Mouse (Mus musculus): ENCODE measurements at regions not wholly inside any gene's neighbourhood (a gene's known extent, or its start where the extent isn't known, plus 50 kb on each side); places are given as distances from the start of the nearest gene placed in this dataset.
A peak's percentile ranks its signal among the peaks of the same experiment; 100 is the strongest.

DNA sequence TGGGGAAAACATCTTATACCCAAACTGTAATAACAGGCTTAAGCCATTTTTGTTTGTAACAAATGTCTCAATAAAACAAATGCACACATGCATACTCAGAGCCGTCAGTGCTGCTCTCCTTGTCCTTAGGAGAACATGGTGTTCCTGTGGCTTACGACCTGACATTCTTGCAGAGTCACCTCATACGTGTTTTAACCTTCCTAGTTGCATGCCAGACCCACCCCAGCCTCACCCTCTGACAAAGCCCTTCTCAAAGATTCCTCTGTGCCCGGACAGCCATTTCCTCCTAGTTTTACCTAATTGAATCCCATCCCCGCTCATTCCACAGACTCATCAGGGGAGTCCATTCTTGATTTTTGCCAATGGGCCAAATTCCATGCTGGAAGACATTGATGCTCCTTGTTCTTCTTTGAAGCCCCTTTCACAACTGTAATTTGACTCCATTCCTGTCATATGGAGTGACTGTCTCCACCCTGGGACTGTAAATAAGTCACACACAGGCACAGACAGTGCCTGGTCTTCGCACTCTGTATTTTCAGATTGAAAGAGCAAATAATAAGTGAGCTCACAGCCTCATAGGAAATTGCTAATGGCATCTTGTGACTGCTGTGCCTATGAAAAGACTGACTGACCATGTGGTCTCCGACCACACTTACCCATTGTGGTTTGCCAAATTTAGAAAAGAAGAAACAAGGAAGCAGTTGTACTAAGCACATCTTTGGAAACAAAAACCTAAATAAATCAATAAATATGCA is 206.6 kb upstream of the Gmds start:
- no peak for DNase-seq (ENCODE audit: low spot score in 2 of 2)

DNA sequence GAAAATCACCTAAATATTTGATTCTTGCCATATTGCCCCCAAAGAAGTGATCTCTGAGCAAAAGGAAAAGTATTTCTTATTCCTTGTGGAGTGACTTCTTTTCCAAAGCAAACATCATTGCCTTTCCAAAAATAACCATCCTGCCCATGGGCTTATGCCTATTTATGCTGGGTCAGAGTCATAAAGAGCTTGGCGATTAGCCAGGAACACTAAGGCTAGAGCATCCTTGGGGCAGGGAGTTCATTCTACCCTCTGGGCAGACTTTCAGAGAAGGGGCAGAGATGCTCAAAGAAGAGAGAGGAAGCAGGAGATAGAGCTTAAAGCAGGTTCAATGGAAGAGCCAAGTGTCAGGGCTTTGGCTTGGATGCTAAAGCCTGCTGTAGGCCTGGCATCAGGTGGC is 203.1 kb upstream of the Gmds start:
- DNase-seq (ENCODE audit: low spot score in 2 of 2) = no peak

DNA sequence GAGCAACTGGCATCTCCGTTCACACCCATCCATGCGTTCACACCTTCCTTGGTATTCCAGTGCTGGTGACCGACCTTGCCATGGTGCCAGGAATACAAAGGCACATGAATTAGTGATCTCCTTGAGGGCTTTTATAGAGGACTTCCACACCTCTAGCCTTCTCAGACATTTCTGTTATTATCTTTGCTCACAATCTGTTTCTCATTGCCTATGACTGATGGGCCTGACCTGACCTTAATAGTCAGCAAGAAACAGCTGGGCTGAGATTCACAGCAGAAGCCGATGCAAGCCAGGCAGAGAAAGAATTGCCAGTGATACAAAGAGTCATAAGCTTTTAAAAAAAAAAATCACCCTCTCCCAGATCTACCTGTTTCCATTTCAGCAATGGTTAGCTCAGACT is 197.7 kb upstream of the Gmds start:
- no peak for DNase-seq (ENCODE audit: low spot score in 2 of 2)

DNA sequence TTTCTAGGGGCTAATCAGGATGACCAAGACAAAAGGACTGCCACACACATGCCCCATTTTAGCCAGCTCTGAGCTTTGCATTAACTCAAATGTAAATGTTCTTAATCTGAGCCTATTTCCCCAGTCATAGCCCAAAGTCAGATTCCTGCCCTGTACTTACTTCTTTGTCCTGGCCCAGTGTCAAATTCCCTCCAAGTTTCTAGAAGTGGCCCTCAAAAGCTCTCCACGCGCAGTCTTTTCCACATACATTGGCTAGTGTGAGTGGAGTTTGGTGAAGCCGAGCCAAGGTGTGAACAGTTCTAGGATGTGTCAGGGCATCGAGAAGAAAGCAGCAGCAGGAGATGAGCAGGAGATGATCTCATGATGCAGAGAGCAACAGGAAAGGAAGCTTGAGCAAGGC is 197.1 kb upstream of the Gmds start:
- DNase-seq (ENCODE audit: low spot score in 2 of 2) = no peak

DNA sequence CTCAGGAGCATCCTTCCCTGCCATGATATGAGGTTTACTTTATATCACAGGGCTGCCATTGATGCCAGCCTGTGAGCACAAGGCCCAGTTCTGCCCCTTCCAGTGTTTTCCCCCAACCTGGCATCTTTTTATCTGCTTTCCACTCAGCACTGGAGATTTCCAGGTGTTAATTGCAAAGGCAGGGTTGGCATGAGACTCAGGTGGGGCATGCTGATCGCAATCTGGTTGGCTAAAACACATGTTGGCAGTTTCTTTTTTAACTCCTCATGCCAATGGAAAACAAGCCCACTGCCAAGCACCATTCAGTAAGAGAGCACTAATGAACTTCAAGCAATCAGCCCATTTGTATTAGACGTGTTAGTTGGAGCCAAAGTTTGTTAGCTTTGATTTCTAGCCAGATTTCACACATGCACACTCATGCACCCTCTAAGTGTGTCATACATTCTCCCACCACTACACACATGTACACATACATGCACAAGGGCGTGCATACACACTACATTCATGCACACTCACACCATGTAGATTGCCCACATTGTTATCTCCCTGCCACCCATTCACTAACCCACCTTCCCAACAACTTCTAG is 192.5 kb upstream of the Gmds start:
- no peak for DNase-seq (ENCODE audit: low spot score in 2 of 2)

DNA sequence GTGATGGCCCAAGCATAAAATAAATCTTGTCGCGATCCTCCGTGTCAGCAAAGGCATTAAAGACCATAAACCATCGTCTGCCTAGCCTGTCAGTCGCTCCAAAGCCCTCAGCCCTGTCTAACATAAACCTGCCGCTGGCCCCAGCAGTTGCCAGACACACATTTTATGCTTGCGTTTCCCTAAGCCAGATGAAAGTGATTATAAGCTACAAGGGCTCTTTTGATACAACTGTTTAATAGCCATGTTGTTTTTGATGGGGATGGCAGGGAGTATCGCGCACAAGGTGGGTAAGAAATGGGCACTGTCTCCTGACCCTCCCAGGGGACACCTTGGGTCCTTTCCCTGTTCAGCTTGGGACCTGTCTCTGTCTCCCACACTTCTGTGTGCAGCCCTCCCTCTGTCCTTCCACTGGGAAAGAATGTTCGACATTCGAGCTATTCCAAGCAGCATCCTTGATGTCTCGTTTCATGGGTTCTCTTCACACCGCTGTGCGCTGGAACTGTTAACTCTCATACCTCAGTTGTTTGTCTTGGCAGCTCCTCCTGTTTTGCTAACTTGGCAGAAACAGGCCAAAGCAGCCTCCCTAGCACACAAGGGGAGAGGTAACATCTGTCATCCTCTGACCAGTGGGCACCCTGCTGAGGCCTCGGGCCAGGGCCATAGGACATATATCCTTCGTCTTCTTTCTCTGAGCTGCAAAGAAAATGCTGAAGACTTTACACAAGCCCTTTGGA is 180.2 kb upstream of the Gmds start:
- no peak for DNase-seq (ENCODE audit: low spot score in 2 of 2)

DNA sequence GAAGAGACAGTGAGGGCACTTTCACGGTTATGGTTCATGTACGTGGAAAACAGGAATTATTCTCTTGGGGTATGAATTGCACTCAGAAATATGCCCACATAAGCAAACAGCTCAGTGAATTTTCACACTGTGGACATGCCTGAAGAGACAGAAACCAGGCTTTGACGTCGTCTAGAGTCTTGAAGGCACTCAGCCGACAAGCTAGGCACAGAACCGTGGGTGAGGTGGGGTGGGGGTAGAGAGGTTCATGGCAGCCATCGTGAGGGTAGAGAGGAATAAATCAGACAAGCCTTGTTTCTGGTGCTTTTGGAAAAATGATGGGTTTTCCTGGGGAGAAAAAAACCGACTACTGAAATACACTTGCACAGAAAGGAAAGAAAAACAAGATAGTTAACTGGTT is 179.0 kb upstream of the Gmds start:
- DNase-seq (ENCODE audit: low spot score in 2 of 2) = no peak

DNA sequence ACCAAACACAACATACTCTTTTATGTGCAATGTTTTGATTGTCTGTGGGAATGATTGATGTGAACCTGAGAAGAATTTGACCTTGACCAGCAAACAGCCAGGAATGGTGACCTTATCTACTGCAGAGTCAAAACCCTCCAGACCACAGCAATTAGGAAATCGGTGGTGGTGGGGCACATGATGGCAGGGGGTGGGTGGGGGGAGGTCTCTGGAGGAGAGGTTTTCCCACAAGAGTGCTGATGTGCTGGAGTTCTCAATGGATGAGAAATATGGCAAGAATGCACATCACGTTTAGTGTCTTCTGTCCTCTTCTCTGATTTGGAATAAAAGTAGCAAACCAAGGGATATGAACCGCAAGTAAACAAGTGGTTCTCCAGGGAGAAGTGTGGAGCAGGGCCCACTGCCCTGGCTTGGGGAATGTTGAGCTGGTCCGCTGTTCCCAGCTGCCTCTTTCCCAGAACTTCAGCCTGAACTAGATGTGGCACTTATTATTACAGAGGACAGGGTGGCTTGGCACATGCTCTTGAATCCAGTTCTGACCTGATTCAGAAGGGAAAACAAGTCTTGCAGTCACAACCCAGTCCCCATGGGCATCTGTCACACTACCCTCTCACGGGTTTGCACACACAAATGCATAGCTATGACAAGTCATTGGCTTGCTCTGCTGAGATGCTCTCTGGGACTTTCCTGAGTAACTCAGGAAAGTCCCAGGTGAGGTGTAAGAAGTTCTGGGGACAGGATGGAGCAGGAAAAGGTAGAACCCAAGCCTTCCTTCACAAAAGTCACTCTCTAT is 170.9 kb upstream of the Gmds start:
- no peak for DNase-seq (ENCODE audit: low spot score in 2 of 2)

DNA sequence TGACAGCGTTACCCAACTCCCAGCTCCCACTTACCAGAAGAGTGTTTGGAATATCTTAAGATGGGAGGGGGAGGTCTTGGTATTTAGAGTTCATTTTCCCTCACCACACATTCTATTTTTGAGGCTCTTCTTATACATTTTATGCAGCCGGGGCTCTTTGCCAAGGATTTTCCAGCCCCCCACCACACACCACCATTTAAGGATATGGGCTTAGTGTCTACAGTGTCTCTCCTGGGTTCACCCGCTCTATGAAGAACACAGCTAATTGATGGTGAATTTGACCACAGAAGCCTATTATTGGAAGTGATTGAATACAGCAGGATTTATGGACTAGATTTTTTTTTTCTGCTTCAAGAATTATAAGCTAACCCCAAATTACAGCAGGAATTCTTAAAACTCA is 169.9 kb upstream of the Gmds start:
- no peak for DNase-seq (ENCODE audit: low spot score in 2 of 2)

DNA sequence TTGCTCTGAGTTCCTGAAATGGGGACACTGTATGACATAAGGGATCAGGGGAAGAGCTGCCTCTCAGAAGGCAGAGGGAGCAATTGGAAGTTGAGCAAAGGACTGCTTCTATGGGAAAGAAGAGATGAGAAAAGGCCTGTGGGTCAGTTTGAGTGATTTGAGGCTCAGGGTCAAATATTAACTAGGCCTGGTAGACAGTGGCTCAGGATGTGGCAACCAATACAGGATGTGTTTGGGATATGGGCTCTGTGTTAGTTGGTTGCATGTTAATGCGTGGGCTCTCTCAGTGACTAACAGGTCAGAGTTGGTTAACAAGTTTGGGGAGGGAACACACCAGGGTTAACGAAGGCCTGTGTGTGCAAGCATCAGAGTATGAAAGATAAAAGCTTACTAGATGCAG is 169.3 kb upstream of the Gmds start:
- DNase-seq (ENCODE audit: low spot score in 2 of 2) = no peak

DNA sequence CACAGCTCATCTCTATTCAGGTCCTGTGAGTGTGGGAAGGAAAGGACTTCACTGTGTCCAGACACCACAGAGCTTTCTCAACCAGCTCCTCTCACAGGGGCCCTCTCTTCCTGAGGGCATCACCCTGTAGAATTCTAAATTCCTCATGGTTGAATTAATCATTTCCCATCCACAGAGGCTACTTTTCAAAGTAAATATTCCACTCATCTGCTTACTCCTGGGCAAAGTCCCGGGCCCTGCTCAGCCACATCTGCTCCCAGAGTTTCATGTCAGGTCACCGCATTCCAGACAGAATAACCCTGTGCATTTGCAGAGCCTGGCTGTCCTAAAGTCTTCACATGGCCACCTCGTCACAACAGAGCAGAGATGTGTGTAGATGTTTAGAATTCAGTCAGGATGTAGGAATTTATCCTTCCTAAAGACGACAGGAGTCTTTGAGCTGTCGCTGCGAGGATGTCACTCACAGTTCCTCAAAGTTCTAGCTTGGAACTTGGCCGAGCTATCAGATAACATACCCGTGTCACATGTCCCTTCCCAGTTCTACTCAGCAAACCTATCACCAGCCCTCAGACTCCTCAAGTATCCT is 159.8 kb upstream of the Gmds start:
- no peak for DNase-seq (ENCODE audit: low spot score in 2 of 2)

DNA sequence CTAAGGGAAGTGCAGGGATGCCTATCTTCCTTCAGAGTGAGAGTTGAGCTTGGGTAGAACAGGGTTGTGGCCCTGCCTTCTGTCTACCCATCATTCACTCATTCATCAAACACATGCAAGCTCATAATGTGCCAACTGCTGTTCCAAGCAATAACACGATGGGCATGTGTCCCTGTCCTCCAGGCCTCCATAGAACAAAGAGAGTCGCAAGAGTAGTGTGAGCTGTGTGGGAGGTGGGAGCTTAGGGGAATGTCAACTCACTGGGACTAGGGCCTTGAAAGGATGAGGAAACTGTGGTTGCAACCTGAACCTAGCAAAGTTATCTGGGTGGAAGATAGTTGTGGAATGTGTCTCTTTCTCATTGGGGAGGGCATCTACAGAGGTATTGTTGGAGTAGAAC is 157.7 kb upstream of the Gmds start:
- DNase-seq (ENCODE audit: low spot score in 2 of 2) = no peak

DNA sequence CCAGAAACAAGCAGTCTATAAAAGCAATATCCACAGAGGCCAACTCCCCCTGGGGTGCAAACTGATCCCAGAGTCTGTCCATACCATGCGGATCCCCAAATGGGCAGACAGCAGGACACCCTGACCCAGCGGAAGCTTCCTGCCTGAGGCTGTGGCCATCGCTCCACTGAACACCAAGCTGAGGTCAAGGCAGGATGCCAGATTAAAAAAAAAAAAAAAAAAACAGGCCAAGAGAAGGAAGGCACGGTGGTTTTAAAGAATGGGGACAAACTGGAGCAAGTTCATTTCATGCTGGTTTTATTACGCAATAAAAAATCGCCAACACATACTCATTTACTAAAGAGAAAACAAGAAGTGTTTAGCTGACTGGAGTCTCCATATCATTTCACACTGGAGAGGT is 156.5 kb upstream of the Gmds start:
- DNase-seq (ENCODE audit: low spot score in 2 of 2) = no peak

DNA sequence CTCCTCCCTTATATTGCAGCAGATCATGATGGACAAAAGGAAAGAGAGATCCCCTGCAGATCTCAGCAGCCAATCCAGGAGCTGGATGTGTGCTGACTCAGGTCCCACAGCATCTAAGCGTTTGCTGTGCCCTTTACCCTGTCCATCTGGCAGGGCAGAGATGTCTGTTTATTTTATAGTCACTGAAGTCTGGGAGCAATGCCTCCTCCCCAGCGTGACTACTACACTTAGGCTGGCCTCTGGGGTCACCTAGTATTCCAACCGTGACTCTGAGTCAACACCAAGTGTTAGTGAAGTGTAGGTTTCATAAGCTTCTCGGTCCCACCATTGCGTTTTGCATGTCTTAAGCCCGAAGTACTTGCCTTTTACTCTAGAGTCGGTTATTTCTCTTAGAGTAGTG is 155.3 kb upstream of the Gmds start:
- no peak for DNase-seq (ENCODE audit: low spot score in 2 of 2)

DNA sequence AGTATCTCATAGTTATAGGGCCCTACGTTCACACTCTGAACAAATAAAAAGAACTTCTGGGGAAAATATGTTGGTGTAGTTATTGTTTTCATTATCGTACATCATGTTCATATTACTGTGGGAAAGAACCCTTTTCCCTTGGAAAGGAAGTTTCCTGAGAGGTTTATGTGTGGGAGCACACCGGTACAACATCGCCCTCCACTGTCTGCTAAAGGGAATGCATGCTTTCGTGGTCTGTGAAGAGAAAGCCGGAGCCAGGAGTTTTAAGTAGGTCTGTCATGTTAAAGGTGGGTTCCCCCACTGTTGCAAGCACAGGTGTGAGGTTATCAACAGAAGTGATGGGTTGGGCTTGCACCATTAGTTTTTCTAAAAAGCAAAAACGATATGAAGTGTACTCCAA is 154.8 kb upstream of the Gmds start:
- peak; percentile 28 to 67 for DNase-seq (ENCODE audit: low spot score in 2 of 2)

DNA sequence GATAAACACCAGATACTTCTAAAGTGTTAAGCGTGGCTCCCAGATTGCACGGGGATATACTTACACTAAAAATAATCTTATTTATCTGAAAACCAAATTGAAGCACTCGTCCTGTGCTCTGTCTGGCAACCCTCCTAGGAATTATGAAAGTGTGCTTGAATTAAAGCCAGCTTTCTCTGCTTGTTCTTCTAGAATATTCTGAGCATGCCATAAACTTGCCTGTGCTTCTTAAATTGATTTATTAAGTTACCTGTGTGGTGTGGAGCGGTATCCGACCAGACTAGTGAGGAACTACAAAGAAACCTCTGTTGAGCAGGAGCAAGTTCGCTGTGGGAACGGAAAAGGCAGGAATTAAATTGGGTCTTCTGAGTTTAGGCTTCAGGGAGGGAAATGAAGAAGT is 154.0 kb upstream of the Gmds start:
- DNase-seq (ENCODE audit: low spot score in 2 of 2) = no peak

DNA sequence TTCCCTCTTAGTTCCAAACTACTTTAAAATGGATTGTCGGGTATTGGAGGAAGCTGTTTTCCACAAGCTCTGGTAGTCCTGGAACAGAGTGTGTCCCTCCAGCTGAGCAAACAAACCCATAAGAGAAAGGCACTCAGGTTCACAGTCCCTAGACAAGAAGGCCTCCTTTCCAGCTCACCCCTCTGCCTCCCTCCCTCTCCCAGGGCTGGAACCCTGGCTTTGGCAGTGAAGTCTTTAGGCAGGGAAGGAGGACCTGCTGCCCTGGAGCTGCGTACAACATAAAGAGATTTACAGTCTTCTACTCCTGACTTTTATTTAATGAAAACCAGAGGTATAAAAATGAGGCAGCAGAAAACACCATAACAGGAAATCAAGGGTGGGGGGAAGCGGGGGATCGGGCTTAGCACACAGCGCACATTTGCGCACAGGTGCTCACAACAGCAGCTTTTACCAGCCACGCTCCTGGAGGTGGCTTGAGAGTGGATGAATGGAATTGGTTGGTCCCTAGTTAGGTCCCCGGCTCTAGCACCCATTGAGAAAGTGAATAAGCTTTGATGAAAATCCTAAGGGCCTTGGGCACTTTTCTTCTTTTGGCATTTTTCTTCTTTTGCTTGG is 143.0 kb upstream of the Gmds start:
- no peak for DNase-seq (ENCODE audit: low spot score in 2 of 2)

DNA sequence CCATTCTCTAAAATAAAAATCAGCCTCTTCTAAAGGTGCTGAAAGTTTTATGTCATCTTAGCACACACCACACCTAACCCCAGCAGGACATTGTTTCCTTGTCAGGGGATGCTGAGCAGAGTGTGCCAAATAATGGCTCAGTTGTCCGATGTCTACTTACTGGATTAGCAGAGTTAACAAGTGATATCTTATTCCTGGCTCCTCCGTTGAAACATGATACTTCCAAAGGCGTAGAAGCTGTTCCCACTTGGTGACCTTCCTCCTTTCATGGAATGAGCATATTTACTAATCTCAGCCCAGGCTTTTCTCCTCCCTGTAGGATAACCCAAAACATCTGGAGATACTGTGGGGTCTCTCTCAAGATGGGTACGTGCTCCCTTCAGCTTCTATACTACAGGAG is 141.5 kb upstream of the Gmds start:
- DNase-seq (ENCODE audit: low spot score in 2 of 2) = no peak

DNA sequence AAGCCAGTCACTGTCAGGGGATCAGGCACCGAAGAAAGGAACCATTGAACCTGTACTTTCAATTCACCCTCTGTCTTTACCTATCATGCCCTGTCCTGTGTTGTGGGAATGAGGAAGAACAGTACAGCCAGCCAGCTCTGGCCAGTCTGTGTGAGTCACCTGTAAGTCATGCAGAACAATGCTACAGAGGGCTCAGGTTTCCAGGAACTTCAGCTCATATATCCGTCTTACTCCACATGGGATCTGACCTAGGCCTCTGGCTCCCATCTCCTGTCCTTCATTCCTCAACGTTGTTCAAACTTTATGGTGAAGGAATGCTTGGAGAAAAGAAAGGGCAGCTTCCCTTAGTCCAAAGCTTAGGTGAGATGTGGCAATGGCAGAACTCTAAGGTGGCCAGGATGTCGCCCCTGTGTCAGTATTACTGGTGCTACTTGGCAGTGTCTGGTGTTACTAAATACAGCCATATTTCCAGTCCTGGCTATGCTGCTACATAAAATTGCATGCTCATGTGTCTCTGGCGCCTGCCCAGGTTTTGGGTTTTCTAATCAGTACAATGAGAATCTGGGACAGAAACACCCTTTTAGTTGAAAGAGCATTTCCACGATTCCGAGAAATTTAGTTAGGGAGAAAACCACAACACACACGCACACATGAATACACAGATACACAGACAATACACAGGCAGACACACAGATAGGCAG is 140.7 kb upstream of the Gmds start:
- peak; percentile 25 to 63 for DNase-seq (ENCODE audit: low spot score in 2 of 2)

DNA sequence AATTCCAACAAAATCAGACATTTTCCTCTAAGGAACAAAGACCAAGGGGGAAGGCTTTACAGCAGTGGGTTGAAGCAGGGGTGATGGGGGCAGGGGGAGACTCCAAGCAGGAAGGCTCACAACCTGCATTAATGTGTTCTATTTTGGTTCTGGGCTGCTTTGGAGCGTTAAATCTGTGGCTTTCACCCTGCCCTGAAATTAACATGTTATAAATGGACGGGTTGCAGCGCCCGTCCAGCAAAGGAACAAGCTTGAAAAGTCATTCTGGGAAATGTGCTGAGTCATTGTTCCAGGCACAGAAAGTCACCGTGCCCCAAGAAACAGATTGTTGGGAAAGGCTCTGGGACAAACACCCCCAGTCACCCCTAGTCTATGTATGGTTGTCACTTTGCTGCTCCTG is 127.2 kb upstream of the Gmds start:
- no peak for DNase-seq (ENCODE audit: low spot score in 2 of 2)

All from urinary bladder, postnatal 4 days (tissue).